9 mouse cellular contexts compared by ENCODE assay signal in genomic region chr3:94917816-94918361, GRCm38 (mm10). TPM values are rescaled to one million over a fixed set of nuclear protein-coding genes. Genes with fewer than 3 reads are reported as not detected.
DNase-seq lines count a peak whose midpoint lies in the region; ATAC-seq lines count a peak whose summit lies in the region.
"Had no signal": no experiment of that assay in that cellular context is flagged by ENCODE, and none has a peak within 500 bp of the region (broad histone marks: within the 10 kb centered on the region; RNA-seq: fewer than 3 reads in every experiment).

No protein-coding gene starts in this region.

- DNase-seq in forebrain, embryonic 14.5 days (ENCODE audit: low spot score) = peak; percentile 4
- DNase-seq in forebrain, embryonic 11.5 days (ENCODE audit: low spot score) = no peak
- peak; percentile 26 to 55 for DNase-seq in urinary bladder, adult 18-20 months (ENCODE audit: low spot score in 2 of 2)
- no peak for DNase-seq in urinary bladder, postnatal 25 days (ENCODE audit: low spot score)
- DNase-seq in left cerebral cortex, adult 9 months (ENCODE audit: low spot score in 2 of 2) = peak; percentile 13 to 37
- peak; percentile 31 for DNase-seq in right cerebral cortex, postnatal 14 days
- DNase-seq in cerebellum, adult 11 months = no peak
- no peak for DNase-seq in cerebellum, adult 11-12 months

- H3K9me3 ChIP-seq in forebrain, embryonic 14.5 days (replicated peaks; ENCODE audit: control insufficient read depth, low read length) = no peaks in the 10 kb centered on the region
- no peaks in the 10 kb centered on the region for H3K9me3 ChIP-seq in forebrain, embryonic 11.5 days (ENCODE audit: control insufficient read depth, low read length)

- H3K36me3 ChIP-seq in forebrain, embryonic 14.5 days (ENCODE audit: control insufficient read depth, insufficient read depth, low read length) = no peaks in the 10 kb centered on the region
- H3K36me3 ChIP-seq in forebrain, embryonic 11.5 days (ENCODE audit: control insufficient read depth, insufficient read depth, low read length) = no peaks in the 10 kb centered on the region

- H3K4me2 ChIP-seq in forebrain, embryonic 14.5 days (ENCODE audit: low read length) = no peak overlapping the region
- H3K4me2 ChIP-seq in forebrain, embryonic 11.5 days (ENCODE audit: low read depth, low read length, severe bottlenecking) = no peak overlapping the region

- WGBS in forebrain, embryonic 14.5 days = 50% methylated on average over 14 of the region's 14 CpGs
- 46% methylated on average over 14 of the region's 14 CpGs for WGBS in forebrain, embryonic 11.5 days

- no peaks in the 10 kb centered on the region for H3K4me1 ChIP-seq in forebrain, embryonic 14.5 days (ENCODE audit: control insufficient read depth, insufficient read depth, low read length)
- H3K4me1 ChIP-seq in forebrain, embryonic 11.5 days (replicated peaks; ENCODE audit: control insufficient read depth, insufficient read depth, low read length) = peaks cover 5% of the 10 kb centered on the region; the same call in 1 of the 2 replicates

- H3K27me3 ChIP-seq in forebrain, embryonic 14.5 days (replicated peaks; ENCODE audit: control insufficient read depth, insufficient read depth, low read length) = no peaks in the 10 kb centered on the region
- no peaks in the 10 kb centered on the region for H3K27me3 ChIP-seq in forebrain, embryonic 11.5 days (ENCODE audit: control insufficient read depth, insufficient read depth, low read length)

- H3K27ac ChIP-seq in forebrain, embryonic 14.5 days (ENCODE audit: low read depth, low read length) = no peak overlapping the region
- no peak overlapping the region for H3K27ac ChIP-seq in forebrain, embryonic 11.5 days (ENCODE audit: low read depth, low read length)

- ATAC-seq in forebrain, embryonic 14.5 days = no peak
- ATAC-seq in forebrain, embryonic 11.5 days (replicated peaks; ENCODE audit: low FRiP score) = no peak

- no peak overlapping the region for H3K4me3 ChIP-seq in forebrain, embryonic 14.5 days (ENCODE audit: low read depth, low read length)
- H3K4me3 ChIP-seq in forebrain, embryonic 11.5 days (ENCODE audit: low read depth, low read length) = no peak overlapping the region
- H3K4me3 ChIP-seq: erythroblast, embryonic 14.5 days had no signal

- H3K9ac ChIP-seq in forebrain, embryonic 14.5 days (ENCODE audit: low read length) = no peak overlapping the region
- no peak overlapping the region for H3K9ac ChIP-seq in forebrain, embryonic 11.5 days (ENCODE audit: low read length)

RNA-seq across cellular contexts. Expression of gene Selenbp1, which starts 15.0 kb away (rescaled TPM):
- 10.0 TPM in 2 replicates for polyA plus RNA-seq in forebrain, embryonic 14.5 days (2014; fragmentation: Nextera tagmentation; extraction: Ambion mirVana)
- polyA plus RNA-seq in forebrain, embryonic 11.5 days (2014; fragmentation: Nextera tagmentation; extraction: Ambion mirVana) = 5.1 and 5.8 TPM in 2 replicates

RNA-seq across cellular contexts. Expression of gene Psmb4, which starts 31.1 kb away (rescaled TPM):
- 438 and 518 TPM in 2 replicates for polyA plus RNA-seq in forebrain, embryonic 14.5 days (2014; fragmentation: Nextera tagmentation; extraction: Ambion mirVana)
- 319 and 365 TPM in 2 replicates for polyA plus RNA-seq in forebrain, embryonic 11.5 days (2014; fragmentation: Nextera tagmentation; extraction: Ambion mirVana)

RNA-seq across cellular contexts. Expression of gene Rfx5, which starts 36.0 kb away (rescaled TPM):
- polyA plus RNA-seq in forebrain, embryonic 14.5 days (2014; fragmentation: Nextera tagmentation; extraction: Ambion mirVana) = 5.6 and 5.9 TPM in 2 replicates
- polyA plus RNA-seq in forebrain, embryonic 11.5 days (2014; fragmentation: Nextera tagmentation; extraction: Ambion mirVana) = 8.1 and 10.1 TPM in 2 replicates
- polyA plus RNA-seq: erythroblast, embryonic 14.5 days had no signal

RNA-seq across cellular contexts. Expression of gene Pi4kb, which starts 56.6 kb away (rescaled TPM):
- polyA plus RNA-seq in forebrain, embryonic 14.5 days (2014; fragmentation: Nextera tagmentation; extraction: Ambion mirVana) = 28.8 and 31.0 TPM in 2 replicates
- polyA plus RNA-seq in forebrain, embryonic 11.5 days (2014; fragmentation: Nextera tagmentation; extraction: Ambion mirVana) = 23.1 and 23.9 TPM in 2 replicates

Comparison
In these comparisons a context has a peak if more than half of its experiments do, and no peak if none do; other contexts are left out.
1. DNase-seq: peak in forebrain, embryonic 14.5 days (single experiment), urinary bladder, adult 18-20 months (2 of 2), left cerebral cortex, adult 9 months (2 of 2) and right cerebral cortex, postnatal 14 days (single experiment); none in forebrain, embryonic 11.5 days (single experiment), urinary bladder, postnatal 25 days (single experiment), cerebellum, adult 11 months (single experiment) and cerebellum, adult 11-12 months (single experiment).